Mouse (Mus musculus): ENCODE measurements around the gene Sertad3. TPM values are rescaled to one million over a fixed set of nuclear protein-coding genes. Genes with fewer than 3 reads are reported as not detected.
A peak's percentile ranks its signal among the peaks of the same experiment; 100 is the strongest.

The Sertad3 gene
- polyA plus RNA-seq, 1 experiment from 2014 or later, result 25.2 TPM

DNA sequence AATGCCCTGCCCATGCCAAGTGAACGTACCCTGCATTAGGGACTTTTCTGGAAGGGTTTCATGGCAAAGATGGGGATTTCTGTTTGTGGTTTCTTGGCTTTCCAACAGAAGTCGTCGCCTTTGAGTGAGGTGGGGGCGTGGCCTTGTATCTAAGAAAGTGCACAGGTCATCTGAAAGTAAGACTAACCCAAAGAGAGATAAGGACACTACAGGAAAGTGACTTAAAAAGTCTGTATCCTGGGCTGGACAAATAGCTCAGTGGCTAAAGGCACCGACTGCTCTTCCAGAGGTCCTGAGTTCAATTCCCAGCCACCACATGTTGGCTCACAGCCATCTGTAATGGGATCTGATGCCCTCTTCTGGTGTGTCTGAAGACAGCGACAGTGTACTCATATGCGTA is 5.0 kb downstream of the Sertad3 start:
- Histone ChIP-seq H3K9me3 (ENCODE audit: control insufficient read depth, low read length) (no peaks in the 10 kb centered on the region), H3K36me3 (ENCODE audit: control insufficient read depth, insufficient read depth, low read length) (peaks cover 4% of the 10 kb centered on the region; the same call in 1 of the 2 replicates), H3K4me1 (replicated peaks; ENCODE audit: control insufficient read depth, insufficient read depth) (no peaks in the 10 kb centered on the region), H3K4me3 (ENCODE audit: low read depth, low read length) (no peak overlapping the region), H3K9ac (ENCODE audit: low read length) (no peak overlapping the region), H3K27ac (replicated peaks) (no peak overlapping the region), H3K27me3 (ENCODE audit: control insufficient read depth, insufficient read depth, low read length) (no peaks in the 10 kb centered on the region), H3K4me2 (replicated peaks; ENCODE audit: low read depth) (no peak overlapping the region)
- DNase-seq (ENCODE audit: low spot score) (no peak), ATAC-seq (ENCODE audit: low FRiP score, low TSS enrichment) (no peak)
- TF ChIP-seq EP300 (optimal IDR thresholded peaks at IDR 0.05), result no peak
- peak; percentile 11; the same call in 1 of the 2 replicates for TF ChIP-seq CTCF (IDR thresholded peaks at IDR 0.05; ENCODE audit: low read depth)
- 63% methylated on average over 7 of the region's 7 CpGs for WGBS

DNA sequence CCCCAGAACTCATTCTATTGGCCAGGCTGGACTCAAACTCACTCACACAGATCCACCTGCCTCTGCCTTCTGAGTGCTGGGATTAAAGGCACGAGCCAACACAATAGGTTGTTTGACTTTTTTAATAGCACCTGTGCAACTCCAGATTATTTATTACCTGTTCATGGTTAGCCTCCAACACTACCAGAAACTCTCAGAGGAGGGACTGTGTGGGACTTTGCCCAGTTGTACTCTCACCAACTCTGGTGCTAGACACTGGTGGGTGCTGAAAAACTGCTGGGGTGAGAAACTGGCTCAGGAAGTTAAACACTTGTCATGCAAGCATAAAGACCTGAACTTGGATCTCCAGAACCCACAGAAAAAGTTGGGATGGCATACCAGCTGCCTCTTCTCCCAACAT is 6.2 kb downstream of the Sertad3 start:
- ATAC-seq (ENCODE audit: low FRiP score, low TSS enrichment) (no peak), DNase-seq (ENCODE audit: low spot score) (no peak)
- no peaks in the 10 kb centered on the region for H3K9me3 ChIP-seq (ENCODE audit: control insufficient read depth, low read length)
- H3K9ac ChIP-seq (ENCODE audit: low read length), result no peak overlapping the region
- 24% methylated on average over 1 of the region's 1 CpGs for WGBS
- H3K4me2 ChIP-seq (replicated peaks; ENCODE audit: low read depth), result no peak overlapping the region; the same call in 1 of the 2 replicates
- H3K4me1 ChIP-seq (replicated peaks; ENCODE audit: control insufficient read depth, insufficient read depth), result no peaks in the 10 kb centered on the region
- H3K27ac ChIP-seq (replicated peaks), result peak overlapping the region; percentile 79
- H3K4me3 ChIP-seq (ENCODE audit: low read depth, low read length), result no peak overlapping the region
- H3K36me3 ChIP-seq (ENCODE audit: control insufficient read depth, insufficient read depth, low read length), result peaks cover 4% of the 10 kb centered on the region; the same call in 1 of the 2 replicates
- no peaks in the 10 kb centered on the region for H3K27me3 ChIP-seq (ENCODE audit: control insufficient read depth, insufficient read depth, low read length)
- TF ChIP-seq EP300 (optimal IDR thresholded peaks at IDR 0.05) (no peak), CTCF (IDR thresholded peaks at IDR 0.05; ENCODE audit: low read depth) (no peak)

DNA sequence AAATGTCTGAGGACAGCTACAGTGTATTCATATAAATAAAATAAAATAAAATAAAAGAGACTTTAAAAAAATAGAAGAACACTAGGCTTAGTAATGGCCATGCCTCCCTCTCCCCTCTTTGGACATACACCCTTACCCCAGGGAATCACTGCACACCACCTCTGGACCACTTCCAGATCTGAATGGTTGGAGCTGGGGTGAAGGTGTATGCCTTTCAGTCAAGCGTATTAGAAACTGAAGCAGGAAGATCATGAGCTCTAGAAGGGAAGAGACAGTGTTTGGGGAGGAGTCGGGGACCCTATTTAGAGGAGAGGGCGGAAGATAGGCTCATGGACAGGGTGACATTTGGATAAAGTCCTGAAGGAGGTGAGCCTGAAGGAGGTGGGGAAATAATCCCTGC is 6.9 kb downstream of the Sertad3 start:
- Histone ChIP-seq H3K27me3 (ENCODE audit: control insufficient read depth, insufficient read depth, low read length) (no peaks in the 10 kb centered on the region), H3K4me3 (ENCODE audit: low read depth, low read length) (peak overlapping the region; percentile 33; the same call in 1 of the 2 replicates), H3K9me3 (ENCODE audit: control insufficient read depth, low read length) (no peaks in the 10 kb centered on the region), H3K9ac (ENCODE audit: low read length) (no peak overlapping the region), H3K36me3 (ENCODE audit: control insufficient read depth, insufficient read depth, low read length) (peaks cover 4% of the 10 kb centered on the region; the same call in 1 of the 2 replicates), H3K4me2 (replicated peaks; ENCODE audit: low read depth) (peak overlapping the region; percentile 57), H3K27ac (replicated peaks) (peak overlapping the region; percentile 79), H3K4me1 (replicated peaks; ENCODE audit: control insufficient read depth, insufficient read depth) (no peaks in the 10 kb centered on the region)
- TF ChIP-seq EP300 (optimal IDR thresholded peaks at IDR 0.05) (no peak), CTCF (IDR thresholded peaks at IDR 0.05; ENCODE audit: low read depth) (no peak)
- 50% methylated on average over 3 of the region's 3 CpGs for WGBS
- ATAC-seq (ENCODE audit: low FRiP score, low TSS enrichment) (no peak), DNase-seq (ENCODE audit: low spot score) (no peak)

DNA sequence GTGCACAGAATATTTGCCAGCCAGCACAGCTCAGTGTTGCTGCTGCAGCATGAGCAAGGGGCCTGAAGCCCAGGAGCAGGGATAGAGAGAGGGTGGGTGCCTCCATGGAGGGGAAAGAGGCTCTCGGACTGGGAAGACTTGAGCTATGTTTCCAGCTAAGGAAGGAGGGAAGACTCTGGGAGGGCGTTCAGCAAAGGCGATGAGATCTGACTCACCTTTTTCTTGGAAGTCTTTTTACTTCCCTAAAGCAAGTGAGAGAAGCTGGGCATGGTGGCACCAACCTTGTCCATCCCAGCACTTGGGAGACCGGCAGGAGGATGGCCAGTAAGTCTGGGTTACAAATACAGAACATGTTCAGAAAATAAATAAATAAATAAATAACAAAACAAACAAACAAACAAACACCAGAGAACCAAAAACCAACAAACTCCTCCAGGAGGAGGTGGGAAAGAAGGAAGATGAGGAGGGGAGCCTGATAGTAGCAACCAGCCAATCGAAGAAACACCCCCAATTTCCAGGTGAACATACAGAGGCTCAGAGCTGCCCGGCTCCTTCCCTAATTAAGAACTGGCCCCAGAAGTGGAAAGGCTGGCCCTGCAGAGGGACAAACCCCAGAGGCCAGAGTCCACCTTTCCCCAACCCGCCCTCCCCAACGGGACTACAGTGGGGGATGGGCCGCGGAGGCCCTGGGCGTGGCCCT is 7.5 kb downstream of the Sertad3 start:
- Histone ChIP-seq H3K4me2 (replicated peaks; ENCODE audit: low read depth) (peak overlapping the region; percentile 57), H3K9ac (ENCODE audit: low read length) (peak overlapping the region; percentile 2), H3K27me3 (ENCODE audit: control insufficient read depth, insufficient read depth, low read length) (no peaks in the 10 kb centered on the region), H3K9me3 (ENCODE audit: control insufficient read depth, low read length) (no peaks in the 10 kb centered on the region), H3K27ac (replicated peaks) (peak overlapping the region; percentile 79), H3K4me1 (replicated peaks; ENCODE audit: control insufficient read depth, insufficient read depth) (no peaks in the 10 kb centered on the region), H3K4me3 (ENCODE audit: low read depth, low read length) (peak overlapping the region; percentile 33), H3K36me3 (ENCODE audit: control insufficient read depth, insufficient read depth, low read length) (peaks cover 4% of the 10 kb centered on the region; the same call in 1 of the 2 replicates)
- WGBS, result 4% methylated on average over 11 of the region's 11 CpGs
- peak; percentile 45 for DNase-seq (ENCODE audit: low spot score)
- peak; percentile 38 for ATAC-seq (ENCODE audit: low FRiP score, low TSS enrichment)
- TF ChIP-seq EP300 (optimal IDR thresholded peaks at IDR 0.05) (peak; percentile 8), CTCF (IDR thresholded peaks at IDR 0.05; ENCODE audit: low read depth) (no peak)

DNA sequence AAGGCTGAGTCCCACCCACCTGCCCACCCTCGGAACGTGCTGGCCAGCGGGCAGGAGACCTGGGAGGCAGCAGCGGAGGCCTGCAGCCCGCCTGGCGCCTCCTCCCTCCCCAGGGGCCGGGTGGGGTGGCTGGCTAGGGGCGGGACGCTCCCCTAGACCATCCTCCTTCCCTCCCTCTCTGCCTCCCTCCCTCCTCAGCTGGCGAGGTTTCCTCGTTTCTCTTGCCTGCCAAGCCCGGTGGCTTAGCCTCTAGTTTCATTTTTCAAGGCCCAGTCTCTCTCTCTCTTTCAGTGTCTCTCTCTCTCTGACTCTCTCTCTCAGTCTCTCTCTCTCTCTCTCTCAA is 8.0 kb downstream of the Sertad3 start:
- Histone ChIP-seq H3K9me3 (ENCODE audit: control insufficient read depth, low read length) (no peaks in the 10 kb centered on the region), H3K4me2 (replicated peaks; ENCODE audit: low read depth) (peak overlapping the region; percentile 57), H3K27me3 (ENCODE audit: control insufficient read depth, insufficient read depth, low read length) (no peaks in the 10 kb centered on the region), H3K9ac (ENCODE audit: low read length) (peak overlapping the region; percentile 2), H3K36me3 (ENCODE audit: control insufficient read depth, insufficient read depth, low read length) (no peaks in the 10 kb centered on the region), H3K4me3 (ENCODE audit: low read depth, low read length) (peak overlapping the region; percentile 33), H3K4me1 (replicated peaks; ENCODE audit: control insufficient read depth, insufficient read depth) (no peaks in the 10 kb centered on the region), H3K27ac (replicated peaks) (peak overlapping the region; percentile 79)
- ATAC-seq (ENCODE audit: low FRiP score, low TSS enrichment) (peak; percentile 97), DNase-seq (ENCODE audit: low spot score) (peak; percentile 99)
- WGBS, result 0% methylated on average over 4 of the region's 12 CpGs
- TF ChIP-seq EP300 (optimal IDR thresholded peaks at IDR 0.05) (no peak), CTCF (IDR thresholded peaks at IDR 0.05; ENCODE audit: low read depth) (no peak; the same call in 1 of the 2 replicates)

DNA sequence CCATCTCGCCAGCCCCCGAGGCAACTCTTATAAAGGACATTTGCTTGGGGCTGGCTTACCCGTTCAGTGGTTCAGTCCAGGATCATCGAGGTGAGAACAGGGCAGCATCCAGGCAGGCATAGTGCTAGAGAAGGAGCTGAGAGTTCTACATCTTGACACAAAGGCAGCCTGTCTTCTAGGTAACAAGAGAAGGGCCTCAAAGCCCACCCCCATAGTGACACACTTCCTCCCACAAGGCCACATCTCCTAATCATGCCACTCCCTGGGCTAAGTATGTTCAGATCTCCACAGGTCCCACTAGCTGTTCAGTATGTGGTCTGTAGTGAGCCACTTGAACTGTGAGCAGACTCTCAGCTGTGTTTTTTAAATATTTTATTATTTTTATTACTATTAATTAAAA is 10.3 kb downstream of the Sertad3 start:
- Histone ChIP-seq H3K27me3 (ENCODE audit: control insufficient read depth, insufficient read depth, low read length) (no peaks in the 10 kb centered on the region), H3K4me3 (ENCODE audit: low read depth, low read length) (no peak overlapping the region), H3K4me2 (replicated peaks; ENCODE audit: low read depth) (no peak overlapping the region), H3K4me1 (replicated peaks; ENCODE audit: control insufficient read depth, insufficient read depth) (peaks cover 4% of the 10 kb centered on the region; the same call in 1 of the 2 replicates), H3K27ac (replicated peaks) (no peak overlapping the region), H3K9me3 (ENCODE audit: control insufficient read depth, low read length) (no peaks in the 10 kb centered on the region), H3K36me3 (ENCODE audit: control insufficient read depth, insufficient read depth, low read length) (no peaks in the 10 kb centered on the region), H3K9ac (ENCODE audit: low read length) (no peak overlapping the region)
- ATAC-seq (ENCODE audit: low FRiP score, low TSS enrichment), result no peak
- no peak for DNase-seq (ENCODE audit: low spot score)
- 87% methylated on average over 4 of the region's 4 CpGs for WGBS
- TF ChIP-seq CTCF (IDR thresholded peaks at IDR 0.05; ENCODE audit: low read depth) (no peak), EP300 (optimal IDR thresholded peaks at IDR 0.05) (no peak)
